Mouse (Mus musculus) bone marrow macrophage, adult 2 months (primary cell): Measurements from ENCODE around the gene Fkbp1b.

Source experiments
- CTCF ChIP-seq: IDR thresholded peaks from 2 replicates; pipeline ENCODE4 v1.5.1; 2012; ENCODE audit warnings: low read depth, mild to moderate bottlenecking, low read length, moderate library complexity
- POLR2A ChIP-seq: IDR thresholded peaks from 2 replicates; pipeline ENCODE4 v1.6.1; 2012; ENCODE audit warnings: mild to moderate bottlenecking, low read depth, low read length, borderline replicate concordance

- no peak for TF ChIP-seq POLR2A
- no peak for TF ChIP-seq CTCF
Measured at GRCm38 (mm10) chr12:4856834-4857233, 15.4 kb upstream of the Fkbp1b start.
